Mouse (Mus musculus) MEL (cell line): Measurements from ENCODE around the gene Exosc1. TPM values are rescaled to one million over a fixed set of nuclear protein-coding genes. Genes with fewer than 3 reads are reported as not detected.

Source experiments
- DNase-seq: peaks from one replicate; pipeline ENCODE4 v3.0.0; 2011; ENCODE audit warnings: low read depth, low spot score
- H3K27ac ChIP-seq: 2 replicates; pipeline ENCODE4 v1.5.1; 2012; ENCODE audit warnings: low read depth, mild to moderate bottlenecking, control low read depth, low read length, moderate library complexity; ENCODE audit not compliant: control insufficient read depth
- H3K27me3 ChIP-seq, 2 experiments: fragments of 150-350 bp in 1 of 2; sonication (generic) in 1 of 2; 2 replicates each; pipeline ENCODE4 v1.6.1; 2012; ENCODE audit warnings: low read length in 2 of 2, mild to moderate bottlenecking in 2 of 2, improper control_type of control experiment in 1 of 2, moderate library complexity in 1 of 2; ENCODE audit not compliant: insufficient read depth in 2 of 2, control insufficient read depth in 1 of 2
- H3K36me3 ChIP-seq, 2 experiments: 2 replicates each; pipeline ENCODE4 v1.6.1; 2012 to 2014; ENCODE audit warnings: low read length in 2 of 2, improper control_type of control experiment in 1 of 2, inconsistent platforms in 1 of 2, mild to moderate bottlenecking in 1 of 2; ENCODE audit not compliant: insufficient read depth in 2 of 2, control insufficient read depth in 1 of 2
- H3K4me1 ChIP-seq, 2 experiments: fragments of 150-350 bp in 1 of 2; sonication (generic) in 1 of 2; 2 replicates each; pipeline ENCODE4 v1.6.1; 2012; ENCODE audit warnings: low read length in 2 of 2, improper control_type of control experiment in 1 of 2, mild to moderate bottlenecking in 1 of 2; ENCODE audit not compliant: insufficient read depth in 2 of 2, control insufficient read depth in 1 of 2
- H3K4me3 ChIP-seq, 2 experiments: fragments of 150-350 bp in 1 of 2; sonication (generic) in 1 of 2; 2 replicates each; pipeline ENCODE4 v1.5.1; 2012; ENCODE audit warnings: low read depth in 2 of 2, low read length in 2 of 2, mild to moderate bottlenecking in 2 of 2, moderate library complexity in 2 of 2, control low read depth in 1 of 2, improper control_type of control experiment in 1 of 2; ENCODE audit not compliant: control insufficient read depth in 1 of 2, insufficient read depth in 1 of 2
- H3K79me2 ChIP-seq: 2 replicates; pipeline ENCODE4 v1.6.1; 2012; ENCODE audit warnings: mild to moderate bottlenecking, low read length, moderate library complexity; ENCODE audit not compliant: control insufficient read depth, poor library complexity, insufficient read depth
- H3K9ac ChIP-seq: 2 replicates; pipeline ENCODE4 v1.6.1; 2012; ENCODE audit warnings: low read depth, mild to moderate bottlenecking, control low read depth, low read length, moderate library complexity; ENCODE audit not compliant: control insufficient read depth, poor library complexity, severe bottlenecking
- H3K9me3 ChIP-seq: fragments of 150-350 bp; sonication (generic); replicated peaks from 2 replicates; pipeline ENCODE4 v1.6.1; 2012; ENCODE audit warnings: mild to moderate bottlenecking, low read length, improper control_type of control experiment, moderate library complexity; ENCODE audit not compliant: insufficient read depth
- BHLHE40 ChIP-seq: IDR thresholded peaks from 2 replicates; pipeline ENCODE4 v1.6.1; 2012; ENCODE audit warnings: low read depth, mild to moderate bottlenecking, inconsistent platforms, low read length, improper control_type of control experiment, borderline replicate concordance
- CHD1 ChIP-seq: IDR thresholded peaks from 2 replicates; pipeline ENCODE4 v1.6.1; 2012; ENCODE audit warnings: low read depth, mild to moderate bottlenecking, inconsistent platforms, low read length, improper control_type of control experiment
- CHD2 ChIP-seq: IDR thresholded peaks from 2 replicates; pipeline ENCODE4 v1.6.1; 2011; ENCODE audit warnings: low read length, improper control_type of control experiment
- CTCF ChIP-seq, 3 experiments: IDR thresholded peaks in 2 of 3; conservative IDR thresholded peaks in 1 of 3; 2 replicates each; pipeline ENCODE4 v1.5.1; 2011 to 2012; ENCODE audit warnings: low read length in 3 of 3, low read depth in 2 of 3, mild to moderate bottlenecking in 2 of 3, improper control_type of control experiment in 1 of 3, inconsistent platforms in 1 of 3, mixed read lengths in 1 of 3, moderate library complexity in 1 of 3; ENCODE audit not compliant: control insufficient read depth in 1 of 3, insufficient read depth in 1 of 3, poor library complexity in 1 of 3, severe bottlenecking in 1 of 3
- E2F4 ChIP-seq: IDR thresholded peaks from 2 replicates; pipeline ENCODE4 v1.6.1; 2011; ENCODE audit warnings: low read depth, low read length, improper control_type of control experiment, borderline replicate concordance
- ELF1 ChIP-seq: IDR thresholded peaks from 2 replicates; pipeline ENCODE4 v1.6.1; 2014; ENCODE audit warnings: low read depth, mild to moderate bottlenecking, inconsistent platforms, low read length, improper control_type of control experiment, moderate library complexity
- EP300 ChIP-seq, 2 experiments: IDR thresholded peaks; 2 replicates each; pipeline ENCODE4 v1.6.1; 2011; ENCODE audit warnings: improper control_type of control experiment in 2 of 2, low read length in 2 of 2, low read depth in 1 of 2, mild to moderate bottlenecking in 1 of 2
- ETS1 ChIP-seq: IDR thresholded peaks from 2 replicates; pipeline ENCODE4 v1.6.1; 2012; ENCODE audit warnings: low read depth, mild to moderate bottlenecking, inconsistent platforms, low read length, improper control_type of control experiment, moderate library complexity
- GABPA ChIP-seq: IDR thresholded peaks from 2 replicates; pipeline ENCODE4 v1.6.1; 2012; ENCODE audit warnings: low read depth, mild to moderate bottlenecking, inconsistent platforms, low read length, improper control_type of control experiment, moderate library complexity
- GATA1 ChIP-seq: IDR thresholded peaks from 2 replicates; pipeline ENCODE4 v1.6.1; 2011; ENCODE audit warnings: low read depth, low read length, improper control_type of control experiment
- HCFC1 ChIP-seq: IDR thresholded peaks from 2 replicates; pipeline ENCODE4 v1.6.1; 2012; ENCODE audit warnings: low read depth, mild to moderate bottlenecking, inconsistent platforms, low read length, improper control_type of control experiment, moderate library complexity
- JUND ChIP-seq: IDR thresholded peaks from 2 replicates; pipeline ENCODE4 v1.6.1; 2011; ENCODE audit warnings: low read depth, mild to moderate bottlenecking, improper control_type of control experiment, low read length
- KAT2A ChIP-seq: conservative IDR thresholded peaks from 2 replicates; pipeline ENCODE4 v1.6.1; 2012; ENCODE audit warnings: low read depth, low read length, improper control_type of control experiment, inconsistent platforms
- MAFK ChIP-seq: IDR thresholded peaks from 2 replicates; pipeline ENCODE4 v1.6.1; 2011; ENCODE audit warnings: low read depth, mild to moderate bottlenecking, low read length, improper control_type of control experiment, borderline replicate concordance
- MAX ChIP-seq: IDR thresholded peaks from 2 replicates; pipeline ENCODE4 v1.6.1; 2011; ENCODE audit warnings: low read length, improper control_type of control experiment
- MAZ ChIP-seq: IDR thresholded peaks from 2 replicates; pipeline ENCODE4 v1.6.1; 2012; ENCODE audit warnings: low read depth, mild to moderate bottlenecking, inconsistent platforms, low read length, improper control_type of control experiment
- MEF2A ChIP-seq: IDR thresholded peaks from 2 replicates; pipeline ENCODE4 v1.6.1; 2014; ENCODE audit warnings: low read depth, mild to moderate bottlenecking, inconsistent platforms, low read length, improper control_type of control experiment; ENCODE audit not compliant: poor library complexity, insufficient replicate concordance, severe bottlenecking; ENCODE audit errors: extremely low read depth
- MYB ChIP-seq: IDR thresholded peaks from 2 replicates; pipeline ENCODE4 v1.6.1; 2011; ENCODE audit warnings: mild to moderate bottlenecking, low read depth, low read length, improper control_type of control experiment
- MYC ChIP-seq: IDR thresholded peaks from 2 replicates; pipeline ENCODE4 v1.6.1; 2011; ENCODE audit warnings: low read depth, mild to moderate bottlenecking, low read length, improper control_type of control experiment, moderate library complexity
- NELFE ChIP-seq: IDR thresholded peaks from 2 replicates; pipeline ENCODE4 v1.6.1; 2011; ENCODE audit warnings: low read depth, low read length, improper control_type of control experiment
- NRF1 ChIP-seq: IDR thresholded peaks from 2 replicates; pipeline ENCODE4 v1.6.1; 2014; ENCODE audit warnings: low read depth, mild to moderate bottlenecking, inconsistent platforms, low read length, improper control_type of control experiment, moderate library complexity; ENCODE audit not compliant: poor library complexity, insufficient read depth, severe bottlenecking
- POLR2A ChIP-seq, 2 experiments: IDR thresholded peaks; 2 replicates each; pipeline ENCODE4 v1.6.1; 2011 to 2012; ENCODE audit warnings: low read length in 2 of 2, mild to moderate bottlenecking in 2 of 2, control low read depth in 1 of 2, improper control_type of control experiment in 1 of 2, low read depth in 1 of 2, moderate library complexity in 1 of 2; ENCODE audit not compliant: control insufficient read depth in 1 of 2, insufficient read depth in 1 of 2, poor library complexity in 1 of 2
- POLR2AphosphoS2 ChIP-seq: IDR thresholded peaks from 2 replicates; pipeline ENCODE4 v1.6.1; 2011; ENCODE audit warnings: low read length, improper control_type of control experiment
- POLR2AphosphoS5 ChIP-seq: IDR thresholded peaks from 2 replicates; pipeline ENCODE4 v1.6.1; 2012; ENCODE audit warnings: low read depth, borderline replicate concordance, mild to moderate bottlenecking, inconsistent platforms, low read length, moderate library complexity, mixed read lengths
- RAD21 ChIP-seq: IDR thresholded peaks from 2 replicates; pipeline ENCODE4 v1.6.1; 2011; ENCODE audit warnings: mild to moderate bottlenecking, low read depth, low read length, improper control_type of control experiment
- SIN3A ChIP-seq: IDR thresholded peaks from 2 replicates; pipeline ENCODE4 v1.6.1; 2012; ENCODE audit warnings: low read length, improper control_type of control experiment, inconsistent platforms
- SMC3 ChIP-seq: IDR thresholded peaks from 2 replicates; pipeline ENCODE4 v1.6.1; 2011; ENCODE audit warnings: low read depth, low read length, improper control_type of control experiment
- TAL1 ChIP-seq: IDR thresholded peaks from 2 replicates; pipeline ENCODE4 v1.6.1; 2012; ENCODE audit warnings: mild to moderate bottlenecking, inconsistent platforms, low read length, moderate library complexity, mixed read lengths
- TBP ChIP-seq: IDR thresholded peaks from 2 replicates; pipeline ENCODE4 v1.8.0; 2011; ENCODE audit warnings: low read depth, low read length, improper control_type of control experiment
- TCF12 ChIP-seq: IDR thresholded peaks from 2 replicates; pipeline ENCODE4 v1.6.1; 2014; ENCODE audit warnings: low read depth, mild to moderate bottlenecking, inconsistent platforms, low read length, improper control_type of control experiment, moderate library complexity
- UBTF ChIP-seq: IDR thresholded peaks from 2 replicates; pipeline ENCODE4 v1.6.1; 2012; ENCODE audit warnings: low read depth, mild to moderate bottlenecking, inconsistent platforms, low read length, improper control_type of control experiment, moderate library complexity, borderline replicate concordance; ENCODE audit not compliant: insufficient read depth
- USF1 ChIP-seq: IDR thresholded peaks from 2 replicates; pipeline ENCODE4 v1.6.1; 2014; ENCODE audit warnings: low read depth, mild to moderate bottlenecking, inconsistent platforms, low read length, improper control_type of control experiment, moderate library complexity
- USF2 ChIP-seq, 2 experiments: IDR thresholded peaks; 2 replicates each; pipeline ENCODE4 v1.6.1; 2011 to 2012; ENCODE audit warnings: improper control_type of control experiment in 2 of 2, low read length in 2 of 2, borderline replicate concordance in 1 of 2, inconsistent platforms in 1 of 2, low read depth in 1 of 2, mild to moderate bottlenecking in 1 of 2; ENCODE audit not compliant: insufficient read depth in 1 of 2
- ZKSCAN1 ChIP-seq: IDR thresholded peaks from 2 replicates; pipeline ENCODE4 v1.6.1; 2012; ENCODE audit warnings: low read depth, mild to moderate bottlenecking, inconsistent platforms, low read length, improper control_type of control experiment, moderate library complexity
- ZMIZ1 ChIP-seq: IDR thresholded peaks from 2 replicates; pipeline ENCODE4 v1.6.1; 2012; ENCODE audit warnings: low read depth, mild to moderate bottlenecking, inconsistent platforms, low read length, improper control_type of control experiment, moderate library complexity
- ZNF384 ChIP-seq: IDR thresholded peaks from 2 replicates; pipeline ENCODE4 v1.6.1; 2012; ENCODE audit warnings: low read depth, mild to moderate bottlenecking, inconsistent platforms, low read length, improper control_type of control experiment
- polyA plus RNA-seq, 2 experiments: library from polyadenylated mRNA; stranded (reverse) in 1 of 2; unstranded in 1 of 2; fragments of >175 nt in 1 of 2; fragments of >200 nt in 1 of 2; gene quantifications; 2 replicates each; pipeline versions ENCODE4 v1.2.1 to v1.2.4; 2012; ENCODE audit warnings: low replicate concordance in 2 of 2, low read depth in 1 of 2; ENCODE audit not compliant: insufficient read length in 2 of 2, insufficient read depth in 1 of 2, missing spikeins in 1 of 2
- total RNA-seq: library from RNA; depleted of rRNA; stranded (reverse); fragments of 300-350 nt; gene quantifications from 2 replicates; pipeline ENCODE4 v1.2.3, GENCODE M21; 2012

Exosc1 gene
- total and polyA plus RNA-seq, 3 experiments, result 118 to 390 (median 162) TPM

DNA sequence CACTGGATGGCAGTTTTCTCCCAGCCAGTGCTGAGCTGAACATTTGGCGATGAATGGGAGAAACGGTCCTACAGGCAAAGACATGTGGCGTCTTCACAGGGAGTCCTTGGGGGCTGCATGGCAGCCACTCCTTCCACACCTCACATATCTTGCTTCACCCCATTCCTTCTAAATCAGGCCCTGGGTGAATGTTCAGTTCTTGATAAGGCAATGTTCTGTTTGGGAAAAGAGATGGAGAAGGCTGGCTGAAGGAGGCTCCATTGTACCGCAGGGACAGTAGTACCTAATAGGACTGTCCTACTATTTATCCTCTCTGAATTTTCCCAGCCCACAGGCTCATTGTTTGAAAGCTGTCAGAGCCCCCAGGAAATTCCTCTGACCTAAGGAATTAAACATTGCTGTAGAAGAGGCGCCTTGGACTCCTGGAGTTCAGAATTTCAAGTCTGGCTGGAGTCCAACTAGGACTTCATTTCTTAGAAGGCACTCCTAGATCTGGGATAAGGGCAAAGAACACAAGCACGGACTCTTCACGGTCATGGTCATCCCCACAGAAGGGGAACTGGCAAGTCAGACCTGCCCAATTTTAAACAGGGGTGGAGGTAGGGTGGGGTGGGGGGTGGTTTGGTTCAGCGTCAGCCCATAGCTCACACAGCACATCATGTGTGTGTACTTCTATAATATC is 26.0 kb downstream of the Exosc1 start:
- Histone ChIP-seq H3K4me3 (peak overlapping the region; percentile 14 to 16), H3K4me1 (peaks cover 14 to 41% of the 10 kb centered on the region in 2 experiments)
- TF ChIP-seq NRF1 (0 out of 2 replicates have a peak, but pooled peaks have one; percentile 7), MEF2A (no peak), HCFC1 (no peak), GATA1 (peak; percentile 60), POLR2AphosphoS5 (no peak), MYC (peak; percentile 78; the same call in 1 of the 2 replicates), SMC3 (no peak), TBP (no peak), SIN3A (peak; percentile 50), TAL1 (peak; percentile 20; the same call in 1 of the 2 replicates), BHLHE40 (no peak), CHD2 (no peak), CHD1 (no peak), POLR2A (IDR thresholded peaks at IDR 0.05; ENCODE audit: control insufficient read depth in 1 of 2, insufficient read depth in 1 of 2, low read depth in 1 of 2, low read length in 2 of 2, poor library complexity in 1 of 2) (0 out of 4 replicates have a peak, but pooled peaks of 1 of the 2 experiments have one; percentile 26), MAZ (no peak; the same call in none of the 2 replicates), TCF12 (0 out of 2 replicates have a peak, but pooled peaks have one; percentile 15), USF1 (no peak), NELFE (no peak; the same call in 1 of the 2 replicates), MYB (no peak), RAD21 (no peak), MAX (peak; percentile 58; the same call in 1 of the 2 replicates), ELF1 (no peak), ETS1 (no peak; the same call in 1 of the 2 replicates), ZNF384 (no peak), POLR2AphosphoS2 (no peak), KAT2A (no peak), UBTF (no peak), ZKSCAN1 (no peak), ZMIZ1 (peak; percentile 77; the same call in 1 of the 2 replicates), CTCF (IDR thresholded peaks at IDR 0.05 in 2 of 3, conservative IDR thresholded peaks at IDR 0.05 in 1 of 3; ENCODE audit: control insufficient read depth in 1 of 3, insufficient read depth in 1 of 3, low read depth in 2 of 3, low read length in 3 of 3, poor library complexity in 1 of 3, severe bottlenecking in 1 of 3) (no peak), GABPA (no peak), E2F4 (no peak), EP300 (IDR thresholded peaks at IDR 0.05; ENCODE audit: low read depth in 1 of 2, low read length in 2 of 2) (peak in 1 of 2 experiments; percentile 8; a peak in 2 of 4 replicates), MAFK (no peak), USF2 (IDR thresholded peaks at IDR 0.05; ENCODE audit: borderline replicate concordance in 1 of 2, insufficient read depth in 1 of 2, low read depth in 1 of 2, low read length in 2 of 2) (no peak), JUND (no peak)

More for the DNA sequence above, 26.0 kb downstream of the Exosc1 start:
- H3K79me2 ChIP-seq, result peaks cover 3% of the 10 kb centered on the region
- peak overlapping the region; percentile 45 for H3K9ac ChIP-seq
- peaks cover 0 to 42% of the 10 kb centered on the region in 2 experiments; a peak in 2 of 4 replicates for H3K36me3 ChIP-seq
- no peaks in the 10 kb centered on the region for H3K9me3 ChIP-seq
- DNase-seq, result peak; percentile 79
- no peaks in the 10 kb centered on the region for H3K27me3 ChIP-seq
- peak overlapping the region; percentile 77 for H3K27ac ChIP-seq
